Mouse (Mus musculus): ENCODE measurements at regions not wholly inside any gene's neighbourhood (a gene's known extent, or its start where the extent isn't known, plus 50 kb on each side); places are given as distances from the start of the nearest gene placed in this dataset.

GRCm38 (mm10) chr1:65509003-65509402 is 227.1 kb downstream of the Pth2r start:
- no peak for ATAC-seq (replicated peaks)
- H3K4me3 ChIP-seq, result no peak overlapping the region
- H3K27me3 ChIP-seq, result no peaks in the 10 kb centered on the region
- WGBS, result 74% methylated on average over 2 of the region's 2 CpGs
- H3K9ac ChIP-seq (replicated peaks), result no peak overlapping the region
- no peaks in the 10 kb centered on the region for H3K36me3 ChIP-seq
- no peak overlapping the region for H3K27ac ChIP-seq (replicated peaks)
- no peak overlapping the region for H3K4me2 ChIP-seq (replicated peaks)
- no peaks in the 10 kb centered on the region for H3K4me1 ChIP-seq
- H3K9me3 ChIP-seq, result no peaks in the 10 kb centered on the region

- no peak overlapping the region for H3K4me3 ChIP-seq
- 58% methylated on average over 3 of the region's 3 CpGs for WGBS
- no peak overlapping the region for H3K4me2 ChIP-seq (replicated peaks)
- H3K4me1 ChIP-seq, result no peaks in the 10 kb centered on the region
- no peak for ATAC-seq (replicated peaks)
- no peaks in the 10 kb centered on the region for H3K9me3 ChIP-seq
- H3K27ac ChIP-seq (replicated peaks), result no peak overlapping the region
- H3K9ac ChIP-seq (replicated peaks), result no peak overlapping the region
- H3K27me3 ChIP-seq, result no peaks in the 10 kb centered on the region
- H3K36me3 ChIP-seq, result no peaks in the 10 kb centered on the region
Observed at GRCm38 (mm10) chr1:65535674-65536073, 253.8 kb downstream of the Pth2r start.

GRCm38 (mm10) chr1:65538509-65538908 is 256.7 kb downstream of the Pth2r start:
- 82% methylated on average over 3 of the region's 3 CpGs for WGBS
- Histone ChIP-seq H3K9ac (replicated peaks) (no peak overlapping the region), H3K27ac (replicated peaks) (no peak overlapping the region), H3K4me1 (no peaks in the 10 kb centered on the region), H3K27me3 (no peaks in the 10 kb centered on the region), H3K36me3 (no peaks in the 10 kb centered on the region), H3K4me2 (replicated peaks) (no peak overlapping the region), H3K4me3 (no peak overlapping the region), H3K9me3 (no peaks in the 10 kb centered on the region)
- no peak for ATAC-seq (replicated peaks)

- Histone ChIP-seq H3K9me3 (no peaks in the 10 kb centered on the region), H3K4me2 (replicated peaks) (no peak overlapping the region), H3K4me3 (no peak overlapping the region), H3K9ac (replicated peaks) (no peak overlapping the region), H3K4me1 (peaks cover 8% of the 10 kb centered on the region; the same call in 1 of the 2 replicates), H3K27me3 (no peaks in the 10 kb centered on the region), H3K27ac (replicated peaks) (peak overlapping the region; percentile 34; the same call in 1 of the 2 replicates), H3K36me3 (no peaks in the 10 kb centered on the region)
- 19% methylated on average over 5 of the region's 5 CpGs for WGBS
- peak; percentile 74; the same call in 1 of the 2 replicates for ATAC-seq (replicated peaks)
Observed at GRCm38 (mm10) chr1:65544219-65544864, 262.5 kb downstream of the Pth2r start.

GRCm38 (mm10) chr1:65545336-65546060 is 263.6 kb downstream of the Pth2r start:
- Histone ChIP-seq H3K4me3 (no peak overlapping the region), H3K36me3 (no peaks in the 10 kb centered on the region), H3K9ac (replicated peaks) (no peak overlapping the region), H3K27me3 (no peaks in the 10 kb centered on the region), H3K27ac (replicated peaks) (no peak overlapping the region), H3K4me1 (peaks cover 8% of the 10 kb centered on the region; the same call in 1 of the 2 replicates), H3K4me2 (replicated peaks) (no peak overlapping the region), H3K9me3 (no peaks in the 10 kb centered on the region)
- WGBS, result 61% methylated on average over 5 of the region's 5 CpGs
- ATAC-seq (replicated peaks), result no peak

- ATAC-seq (replicated peaks), result peak; percentile 72
- Histone ChIP-seq H3K9ac (replicated peaks) (no peak overlapping the region), H3K36me3 (no peaks in the 10 kb centered on the region)
Observed at GRCm38 (mm10) chr1:65548830-65549229, 267.0 kb downstream of the Pth2r start.

GRCm38 (mm10) chr1:65587402-65587801 is 305.5 kb downstream of the Pth2r start:
- Histone ChIP-seq H3K4me1 (no peaks in the 10 kb centered on the region), H3K4me2 (replicated peaks) (no peak overlapping the region), H3K27me3 (no peaks in the 10 kb centered on the region), H3K27ac (replicated peaks) (no peak overlapping the region), H3K36me3 (no peaks in the 10 kb centered on the region), H3K9me3 (no peaks in the 10 kb centered on the region), H3K9ac (replicated peaks) (no peak overlapping the region), H3K4me3 (no peak overlapping the region)
- WGBS, result 72% methylated on average over 2 of the region's 2 CpGs
- no peak for ATAC-seq (replicated peaks)

More at GRCm38 (mm10) chr1:65548830-65549229, 267.0 kb downstream of the Pth2r start:
- Histone ChIP-seq H3K9me3 (no peaks in the 10 kb centered on the region), H3K27ac (replicated peaks) (no peak overlapping the region), H3K4me2 (replicated peaks) (no peak overlapping the region), H3K4me3 (no peak overlapping the region), H3K27me3 (no peaks in the 10 kb centered on the region), H3K4me1 (peaks cover 7% of the 10 kb centered on the region; the same call in 1 of the 2 replicates)
- WGBS, result 58% methylated on average over 4 of the region's 4 CpGs

- Histone ChIP-seq H3K4me2 (replicated peaks) (no peak overlapping the region), H3K27me3 (no peaks in the 10 kb centered on the region), H3K4me1 (no peaks in the 10 kb centered on the region), H3K27ac (replicated peaks) (no peak overlapping the region), H3K4me3 (no peak overlapping the region), H3K36me3 (no peaks in the 10 kb centered on the region), H3K9me3 (no peaks in the 10 kb centered on the region), H3K9ac (replicated peaks) (no peak overlapping the region)
- no peak for ATAC-seq (replicated peaks)
- 90% methylated on average over 2 of the region's 2 CpGs for WGBS
Observed at GRCm38 (mm10) chr1:65635315-65635714, 291.0 kb upstream of the Crygf start.

- no peak for ATAC-seq (replicated peaks)
- WGBS, result 77% methylated on average over 2 of the region's 2 CpGs
- Histone ChIP-seq H3K36me3 (no peaks in the 10 kb centered on the region), H3K27me3 (no peaks in the 10 kb centered on the region), H3K4me2 (replicated peaks) (no peak overlapping the region), H3K4me1 (no peaks in the 10 kb centered on the region), H3K9ac (replicated peaks) (no peak overlapping the region), H3K4me3 (no peak overlapping the region), H3K9me3 (no peaks in the 10 kb centered on the region), H3K27ac (replicated peaks) (no peak overlapping the region)
Observed at GRCm38 (mm10) chr1:65654460-65654859, 271.9 kb upstream of the Crygf start.

- no peaks in the 10 kb centered on the region for H3K4me1 ChIP-seq
- ATAC-seq (replicated peaks), result no peak
- no peak overlapping the region for H3K9ac ChIP-seq (replicated peaks)
- no peaks in the 10 kb centered on the region for H3K9me3 ChIP-seq
- 48% methylated on average over 1 of the region's 1 CpGs for WGBS
- H3K36me3 ChIP-seq, result no peaks in the 10 kb centered on the region
- H3K4me3 ChIP-seq, result no peak overlapping the region
- no peak overlapping the region for H3K27ac ChIP-seq (replicated peaks)
- no peaks in the 10 kb centered on the region for H3K27me3 ChIP-seq
- no peak overlapping the region for H3K4me2 ChIP-seq (replicated peaks)
Observed at GRCm38 (mm10) chr1:65681960-65682359, 244.4 kb upstream of the Crygf start.

- Histone ChIP-seq H3K9me3 (no peaks in the 10 kb centered on the region), H3K4me1 (no peaks in the 10 kb centered on the region), H3K9ac (replicated peaks) (no peak overlapping the region), H3K4me2 (replicated peaks) (no peak overlapping the region), H3K27ac (replicated peaks) (no peak overlapping the region), H3K4me3 (no peak overlapping the region), H3K27me3 (no peaks in the 10 kb centered on the region), H3K36me3 (no peaks in the 10 kb centered on the region)
- 86% methylated on average over 1 of the region's 1 CpGs for WGBS
- ATAC-seq (replicated peaks), result no peak
Observed at GRCm38 (mm10) chr1:65687322-65687721, 239.0 kb upstream of the Crygf start.

GRCm38 (mm10) chr1:65730262-65730661 is 196.1 kb upstream of the Crygf start:
- Histone ChIP-seq H3K4me3 (no peak overlapping the region), H3K36me3 (no peaks in the 10 kb centered on the region), H3K4me1 (no peaks in the 10 kb centered on the region), H3K27me3 (no peaks in the 10 kb centered on the region), H3K27ac (replicated peaks) (no peak overlapping the region), H3K4me2 (replicated peaks) (no peak overlapping the region), H3K9me3 (no peaks in the 10 kb centered on the region), H3K9ac (replicated peaks) (no peak overlapping the region)
- WGBS, result 78% methylated on average over 3 of the region's 3 CpGs
- no peak for ATAC-seq (replicated peaks)

Data from forebrain, embryonic 15.5 days (tissue).